Mouse (Mus musculus): ENCODE results near the gene Insl6.

Gene Insl6

DNA sequence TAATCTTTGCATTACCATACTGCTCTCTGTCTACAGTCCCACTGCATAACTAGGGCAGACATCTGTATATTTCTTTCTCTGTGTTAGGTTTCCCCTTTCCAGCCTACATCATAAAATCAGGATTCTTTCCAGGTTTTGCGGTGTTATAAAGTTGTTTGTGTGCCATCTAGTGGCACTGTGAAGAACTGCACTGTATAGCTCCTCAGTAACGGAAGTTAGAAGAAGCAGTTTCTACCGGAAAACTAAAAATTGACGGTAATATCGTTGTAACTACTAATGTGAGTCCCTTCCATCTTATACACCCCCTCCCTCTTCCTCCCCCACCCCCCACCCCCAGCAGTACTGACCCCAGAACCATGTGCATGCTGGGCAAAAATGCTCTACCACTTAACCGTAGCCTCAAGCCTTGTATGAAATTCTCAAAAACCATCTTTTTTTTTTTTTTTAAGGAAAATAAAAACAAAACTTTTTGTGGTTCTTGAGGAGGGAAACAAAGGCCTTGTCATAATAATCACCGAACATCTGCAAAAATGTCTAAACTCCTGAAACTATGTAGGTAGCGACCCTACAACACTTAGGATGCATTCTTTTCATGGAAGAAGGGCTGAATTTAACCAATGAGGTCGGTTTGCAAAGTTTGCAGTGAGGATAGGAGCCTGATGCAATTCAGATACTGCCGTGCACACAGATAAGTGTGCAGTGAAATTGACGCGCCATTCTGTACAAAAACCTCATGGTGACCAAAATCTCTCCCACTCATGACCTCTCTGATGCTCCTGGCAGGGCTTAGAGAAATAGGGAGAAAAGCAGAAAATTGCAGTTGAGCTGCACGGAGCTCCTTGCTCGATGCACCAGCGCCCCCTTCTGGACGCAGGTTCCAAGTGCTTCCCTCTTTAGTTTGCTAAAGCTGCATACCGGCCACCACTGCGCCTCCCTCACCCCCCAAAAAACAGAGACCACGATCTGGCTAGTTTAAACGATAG lies 30.0 kb upstream of the Insl6 start:
- DNase-seq (ENCODE audit: low read depth, low spot score): peak; percentile 84

DNA sequence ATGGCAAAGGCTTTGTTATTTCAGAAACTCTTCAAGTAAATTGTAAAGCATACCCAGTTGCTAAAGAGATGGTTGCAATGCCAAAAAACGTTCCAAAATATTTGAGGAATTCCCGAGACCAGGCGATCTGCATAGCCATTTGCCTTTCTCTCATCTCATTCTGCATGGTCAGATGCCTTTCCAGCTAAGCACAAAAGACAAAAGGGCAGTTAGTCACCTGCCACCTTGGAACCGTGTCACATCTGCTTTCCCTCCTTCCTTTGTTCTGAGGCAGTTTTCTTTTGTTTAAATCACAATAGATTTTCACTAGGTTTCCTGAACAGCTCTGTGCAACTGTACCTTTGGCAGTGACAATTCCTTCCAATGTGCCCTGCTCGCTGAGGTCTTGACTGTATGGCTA lies 25.8 kb upstream of the Insl6 start:
- peak; percentile 62 for DNase-seq (ENCODE audit: low read depth, low spot score)

DNA sequence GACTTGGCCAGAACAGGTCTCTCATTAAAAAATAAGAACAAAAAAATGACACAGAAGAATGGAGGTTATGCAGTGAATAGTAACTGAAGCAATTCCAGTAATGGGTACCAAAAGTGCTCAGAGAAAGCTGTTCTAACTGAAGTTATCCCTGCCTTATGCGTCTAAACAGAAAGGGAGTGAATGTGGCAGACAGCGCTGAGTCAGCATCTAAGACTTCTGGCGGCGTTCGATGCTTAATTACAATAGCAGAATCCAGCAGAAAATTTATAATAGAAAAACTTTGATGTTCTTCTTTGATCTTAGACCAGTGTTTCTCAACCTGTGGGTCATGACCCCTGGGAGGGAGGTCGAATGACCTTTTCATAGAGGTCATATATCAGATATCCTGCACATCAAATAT lies 20.5 kb upstream of the Insl6 start:
- DNase-seq (ENCODE audit: low read depth, low spot score): no peak

DNA sequence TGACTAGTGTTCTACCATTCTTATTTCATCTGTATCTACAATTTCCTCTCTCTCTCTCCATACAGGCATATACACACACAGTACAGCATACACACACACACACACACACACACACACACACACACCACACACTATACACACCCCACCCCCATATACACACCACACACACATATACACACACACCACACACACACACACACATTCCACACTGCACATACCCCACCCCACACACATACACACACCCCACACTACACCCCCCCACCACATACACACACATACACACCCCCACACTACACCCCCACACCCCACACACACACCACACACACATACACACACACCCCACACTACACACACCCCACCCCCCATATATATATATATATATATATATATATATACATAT lies 19.7 kb upstream of the Insl6 start:
- DNase-seq (ENCODE audit: low read depth, low spot score): no peak

DNA sequence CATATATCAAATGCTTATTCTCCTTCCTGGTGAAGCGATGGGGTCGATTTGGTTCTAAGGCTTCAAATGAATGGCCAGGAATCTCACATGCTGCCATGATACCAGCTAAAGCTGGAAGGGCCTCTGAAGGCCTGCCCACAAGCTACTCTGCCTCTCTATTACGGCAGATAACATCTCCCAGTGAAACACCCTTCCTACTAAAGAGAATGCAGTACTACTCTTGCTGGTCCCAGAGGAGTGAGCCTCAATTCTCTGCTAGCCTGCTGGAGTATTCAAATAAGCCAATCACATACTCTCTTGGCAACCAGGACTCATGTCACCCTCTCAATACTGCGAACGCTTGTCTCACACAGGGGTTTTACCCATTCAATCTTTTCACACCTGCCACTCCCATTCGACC lies 17.1 kb upstream of the Insl6 start:
- no peak for DNase-seq (ENCODE audit: low read depth, low spot score)

DNA sequence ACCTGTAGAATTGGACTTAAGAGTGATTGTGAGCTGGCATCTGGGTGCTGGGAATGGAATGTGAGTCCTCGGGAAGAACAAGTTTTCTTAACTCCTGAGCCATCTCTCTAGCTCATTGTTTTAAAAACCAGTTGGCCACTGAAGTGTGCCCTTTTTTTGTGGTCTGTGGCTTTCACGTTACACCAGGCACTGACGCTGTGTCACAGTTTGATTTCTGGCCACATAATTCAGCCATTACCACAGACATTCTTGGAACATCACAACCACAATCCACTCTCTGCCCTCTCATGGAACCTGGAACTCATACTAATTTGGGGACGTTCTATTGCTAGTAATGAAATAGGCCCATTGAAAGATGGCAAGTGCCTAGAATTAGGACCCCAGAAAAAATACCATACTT lies 15.9 kb upstream of the Insl6 start:
- DNase-seq (ENCODE audit: low read depth, low spot score): no peak

DNA sequence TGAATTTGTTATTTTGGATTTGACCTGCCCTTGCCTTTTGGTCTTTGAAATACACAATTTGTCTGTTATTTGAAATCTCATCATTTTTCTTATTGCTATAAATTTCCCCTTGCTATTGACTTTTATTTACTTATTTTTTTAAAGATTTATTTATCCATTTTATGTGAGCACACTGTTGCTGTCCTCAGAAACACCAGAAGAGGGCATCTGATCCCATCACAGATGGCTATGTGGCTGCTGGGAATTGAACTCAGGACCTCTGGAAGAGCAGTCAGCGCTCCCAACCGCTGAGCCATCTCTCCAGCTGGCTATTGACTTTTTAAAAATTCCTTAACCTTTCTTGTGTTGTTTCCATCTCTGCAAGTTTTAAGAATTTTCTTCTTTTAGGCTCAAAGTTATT lies 11.5 kb upstream of the Insl6 start:
- no peak for DNase-seq (ENCODE audit: low read depth, low spot score)

DNA sequence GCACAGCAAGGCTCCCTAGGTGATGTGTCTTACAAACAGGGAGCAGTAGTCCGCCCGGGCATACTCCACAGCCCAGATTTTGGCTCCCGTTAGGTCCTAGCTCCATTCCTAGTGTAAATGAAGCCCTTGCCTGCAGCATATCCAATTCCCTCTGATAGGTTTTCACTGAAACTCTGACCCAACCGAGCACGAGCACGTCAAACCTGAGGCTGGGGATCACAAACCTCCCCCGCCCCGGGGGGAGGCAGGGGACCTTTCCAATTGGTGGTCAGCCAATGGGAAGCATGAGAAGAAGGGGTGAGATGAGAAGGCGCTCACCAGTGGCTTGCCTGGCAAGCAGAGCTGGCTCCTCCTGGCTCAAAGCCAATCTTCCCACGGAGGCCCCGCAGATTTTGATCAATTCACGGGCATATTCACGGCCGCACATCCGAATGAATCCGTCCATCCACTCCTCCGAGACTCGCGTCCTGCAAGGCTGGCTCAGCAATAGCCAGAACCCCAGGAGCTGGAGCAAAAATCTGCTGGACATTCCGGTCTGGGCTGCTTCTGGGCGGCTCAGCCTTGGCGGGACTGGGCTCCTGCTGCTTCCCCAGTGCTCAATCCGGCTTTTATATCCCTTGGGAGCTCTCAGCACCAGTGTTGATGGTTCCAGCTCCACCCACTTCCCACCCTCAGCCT lies 9.1 kb upstream of the Insl6 start, which contains the start of gene Rln1:
TSS of gene Rln1 (minus strand) at position 603 of the 678 bp plus-strand sequence.
- peak; percentile 63 for DNase-seq (ENCODE audit: low read depth, low spot score)

DNA sequence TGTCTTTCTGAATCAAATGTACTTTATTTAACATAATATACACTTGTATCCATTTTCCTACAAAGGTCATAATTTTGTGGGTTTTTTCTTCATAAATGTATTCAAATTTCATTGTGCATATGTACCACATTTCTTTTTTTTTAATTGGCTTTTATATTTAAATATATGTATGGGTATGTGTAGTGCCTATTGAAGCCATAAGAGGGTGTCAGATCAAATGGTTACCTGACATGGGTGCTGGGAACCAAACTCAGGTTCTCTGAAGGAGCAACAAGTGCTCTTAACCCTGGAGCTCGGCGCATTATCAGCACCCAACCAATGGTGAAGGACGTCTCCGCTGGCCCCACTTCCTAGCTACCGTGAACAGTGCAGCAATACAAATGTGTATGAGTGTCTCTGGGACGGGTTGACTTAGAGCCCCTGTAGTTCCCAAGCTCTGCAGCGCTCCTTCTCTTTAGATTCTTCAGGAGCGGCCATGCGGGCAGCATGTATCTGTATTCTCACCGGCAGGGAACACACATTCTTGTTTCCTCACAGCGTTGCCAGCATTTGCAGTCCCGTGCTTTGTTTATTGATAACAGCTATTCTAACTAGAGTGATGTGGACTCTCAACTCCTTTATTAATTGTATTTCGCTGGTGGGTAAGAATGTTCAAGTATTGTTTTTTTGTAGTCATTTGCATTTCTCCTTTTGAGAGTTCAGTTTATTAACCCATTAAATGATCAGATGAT lies 1.8 kb upstream of the Insl6 start:
- DNase-seq (ENCODE audit: low read depth, low spot score): peak; percentile 49

DNA sequence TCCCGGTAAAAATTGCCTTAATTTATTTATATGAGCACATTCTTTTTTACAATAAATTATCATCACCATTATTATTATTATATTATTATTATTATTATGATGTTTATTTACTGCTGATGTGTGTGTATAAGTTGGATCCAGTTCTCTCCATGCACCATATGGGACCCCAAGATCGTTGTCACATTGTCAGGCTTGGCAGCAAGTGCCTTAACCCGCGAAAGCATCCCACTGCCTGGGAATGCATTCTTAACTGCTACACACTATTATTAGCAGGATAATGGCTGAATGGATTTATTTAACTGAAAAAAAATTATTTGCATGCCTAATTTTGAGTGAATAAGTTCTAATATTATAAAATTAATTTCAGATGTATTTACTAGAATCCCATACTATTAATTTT lies 1.2 kb upstream of the Insl6 start:
- DNase-seq (ENCODE audit: low read depth, low spot score): no peak

DNA sequence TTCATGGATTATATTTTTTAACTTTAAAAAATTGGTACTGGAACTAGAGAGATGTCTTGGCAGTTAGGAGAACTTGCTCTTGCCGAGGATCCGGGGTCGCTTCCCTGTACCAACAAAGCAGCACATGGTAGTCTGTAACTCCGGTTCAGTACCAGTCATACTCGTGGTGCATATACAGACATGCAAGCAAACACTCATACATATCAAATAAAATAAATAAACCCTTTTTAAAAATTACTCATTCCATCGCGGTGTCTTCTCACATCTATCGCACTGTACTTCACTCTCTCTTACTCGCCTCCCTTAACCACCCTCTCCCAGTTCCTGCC lies 660 bp upstream of the Insl6 start:
- no peak for DNase-seq (ENCODE audit: low read depth, low spot score)

DNA sequence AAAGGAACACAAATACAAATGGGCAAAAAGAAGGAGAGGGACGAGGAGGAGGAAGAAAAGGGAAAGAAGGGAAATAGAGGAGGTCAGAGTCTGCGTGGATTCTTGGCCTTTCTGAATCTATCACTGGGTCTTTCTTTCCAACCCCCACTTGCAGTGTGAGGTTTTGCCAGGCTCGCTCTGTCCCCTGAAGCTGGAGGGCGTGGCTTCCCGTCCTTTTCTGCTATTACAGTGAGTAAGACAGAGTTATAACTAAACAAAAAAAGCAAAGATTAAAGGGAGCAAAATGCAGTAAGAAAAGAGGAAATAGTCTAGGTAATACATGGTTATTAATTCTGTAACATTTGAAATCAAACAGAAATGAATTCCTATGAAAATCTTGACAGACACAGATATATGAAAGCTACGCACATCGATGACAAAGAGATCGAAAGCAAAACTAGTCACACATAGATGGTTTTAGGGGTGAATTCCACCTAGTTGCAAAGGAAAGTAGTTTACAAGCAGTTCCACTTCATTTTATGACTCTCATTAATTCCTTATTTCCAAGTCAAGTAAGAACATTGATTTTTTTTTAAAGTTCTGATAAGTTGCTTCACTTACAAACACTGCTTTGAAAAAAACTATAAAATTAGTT lies 1.6 kb downstream of the Insl6 start:
- no peak for DNase-seq (ENCODE audit: low read depth, low spot score)

DNA sequence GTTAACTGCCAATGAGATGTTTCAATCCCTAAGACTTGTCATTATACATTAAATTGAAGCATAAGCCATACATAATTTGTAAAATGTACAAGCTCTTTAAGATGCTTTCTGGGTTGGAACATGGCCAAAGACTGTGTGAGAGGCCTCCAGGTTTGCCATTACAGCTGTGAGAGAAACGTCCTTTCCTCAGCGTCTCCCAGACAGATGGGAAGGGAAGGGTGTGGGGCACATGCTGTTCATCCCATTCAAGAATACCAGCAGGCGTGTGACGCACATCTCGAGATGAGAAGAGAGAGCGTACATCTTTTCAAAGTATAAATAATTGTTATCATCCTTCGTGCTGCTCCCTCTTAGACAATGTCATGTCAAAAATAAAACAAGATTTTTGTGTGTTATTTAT lies 12.5 kb downstream of the Insl6 start:
- DNase-seq (ENCODE audit: low read depth, low spot score): no peak

DNA sequence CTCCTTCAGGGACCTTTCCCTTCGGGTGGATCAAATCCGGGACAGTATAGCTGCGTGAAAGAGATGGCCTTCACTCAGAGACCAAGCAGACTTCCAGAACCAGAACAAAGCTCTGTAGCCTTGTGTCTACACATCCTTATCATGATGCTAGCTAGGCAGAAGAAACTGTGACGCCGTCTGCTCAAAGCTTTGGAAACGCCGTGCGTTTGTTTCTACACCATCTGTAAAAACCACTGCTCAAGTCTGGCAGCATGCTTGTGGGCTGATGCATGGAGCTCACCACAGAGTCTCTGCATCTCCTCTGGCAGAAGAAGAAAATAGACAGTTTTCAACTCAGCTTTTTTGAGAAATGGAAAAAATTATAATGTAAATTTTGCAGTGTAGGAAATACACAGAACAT lies 13.4 kb downstream of the Insl6 start:
- DNase-seq (ENCODE audit: low read depth, low spot score): no peak

DNA sequence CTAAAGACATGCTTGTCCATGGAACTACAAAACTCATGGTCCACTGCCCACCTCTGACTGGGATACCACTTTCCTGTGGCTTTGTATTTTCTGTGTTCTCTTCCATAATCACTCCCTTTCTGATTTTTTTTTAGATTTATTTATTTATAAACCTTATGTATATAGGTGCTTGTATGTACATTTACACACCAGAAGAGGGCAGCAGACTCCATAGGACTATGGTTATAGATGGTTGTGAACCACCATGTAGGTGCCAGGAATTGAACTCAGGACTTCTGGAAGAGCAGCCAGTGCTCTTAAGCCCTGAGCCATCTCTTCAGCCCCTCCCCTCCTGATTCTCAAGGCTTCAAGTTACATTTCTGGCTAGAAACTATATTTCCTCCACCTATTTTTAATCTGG lies 16.3 kb downstream of the Insl6 start:
- DNase-seq (ENCODE audit: low read depth, low spot score): no peak

DNA sequence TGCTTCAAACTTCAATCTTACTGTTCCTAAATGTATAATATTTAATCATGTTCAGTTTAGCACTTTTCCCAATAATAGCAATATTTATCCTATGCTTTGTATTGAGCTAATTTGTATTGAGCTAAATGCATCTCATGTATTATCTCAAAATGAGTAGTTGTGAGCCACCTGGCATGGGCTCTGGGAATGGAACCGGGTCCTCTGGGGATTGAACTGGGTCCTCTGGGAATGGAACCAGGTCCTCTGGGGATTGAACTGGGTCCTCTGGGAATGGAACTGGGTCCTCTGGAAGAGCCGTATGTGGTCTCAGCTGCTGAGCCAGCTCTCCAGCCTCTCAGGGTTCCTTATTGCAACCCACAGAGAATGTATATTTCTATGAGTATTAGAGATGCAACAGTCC lies 23.0 kb downstream of the Insl6 start:
- no peak for DNase-seq (ENCODE audit: low read depth, low spot score)

DNA sequence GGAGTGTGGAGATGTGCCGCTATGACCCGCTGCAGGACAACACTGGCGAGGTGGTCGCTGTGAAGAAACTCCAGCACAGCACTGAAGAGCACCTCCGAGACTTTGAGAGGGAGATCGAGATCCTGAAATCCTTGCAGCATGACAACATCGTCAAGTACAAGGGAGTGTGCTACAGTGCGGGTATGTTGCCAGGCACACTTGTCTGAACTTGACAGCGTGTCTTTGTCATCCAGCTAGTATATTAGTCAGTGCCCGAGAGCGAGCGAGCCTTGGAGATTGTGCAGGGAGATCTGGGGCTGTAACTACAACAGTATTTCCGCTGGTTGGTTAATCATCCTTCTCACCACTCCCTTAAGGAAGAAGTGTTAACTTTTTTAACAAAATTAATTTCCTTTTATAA lies 24.2 kb downstream of the Insl6 start:
- DNase-seq (ENCODE audit: low read depth, low spot score): no peak

DNA sequence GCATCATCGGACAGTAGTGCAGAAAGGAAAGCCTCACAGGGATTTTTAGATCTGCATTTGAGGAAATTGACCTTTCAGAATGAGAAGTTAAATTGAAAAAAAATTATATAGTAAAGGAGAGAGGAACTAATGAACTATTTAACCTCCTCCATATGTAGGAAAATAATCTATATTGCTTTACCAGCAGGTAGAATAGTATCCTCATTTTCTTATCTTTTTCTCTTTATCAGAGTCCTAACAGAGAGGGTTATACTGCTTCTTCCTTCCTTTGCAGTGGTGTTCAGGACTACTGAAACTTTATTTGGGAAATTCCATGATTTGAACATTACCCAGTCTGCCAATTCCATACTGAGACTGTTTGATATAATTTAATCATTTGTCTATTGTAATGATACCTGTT lies 27.8 kb downstream of the Insl6 start:
- DNase-seq (ENCODE audit: low read depth, low spot score): no peak

DNA sequence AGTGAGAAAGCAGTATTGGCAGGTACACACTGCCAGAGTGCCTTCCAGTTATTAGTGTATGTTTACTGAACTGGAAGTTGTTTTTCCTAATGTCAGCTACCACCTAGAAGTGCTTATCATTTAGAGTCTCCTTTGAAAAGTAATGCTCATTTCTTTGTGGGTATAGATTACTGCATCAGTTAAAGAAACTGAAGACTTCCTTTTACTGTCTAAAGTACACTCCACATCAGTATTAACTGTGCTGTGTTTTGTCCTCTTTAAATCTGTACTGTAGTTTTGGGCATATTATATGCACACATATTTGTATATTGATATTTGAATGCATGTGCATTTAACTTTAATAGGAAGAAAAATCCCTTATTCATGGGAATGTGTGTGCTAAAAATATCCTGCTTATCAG lies 29.0 kb downstream of the Insl6 start:
- no peak for DNase-seq (ENCODE audit: low read depth, low spot score)

DNA sequence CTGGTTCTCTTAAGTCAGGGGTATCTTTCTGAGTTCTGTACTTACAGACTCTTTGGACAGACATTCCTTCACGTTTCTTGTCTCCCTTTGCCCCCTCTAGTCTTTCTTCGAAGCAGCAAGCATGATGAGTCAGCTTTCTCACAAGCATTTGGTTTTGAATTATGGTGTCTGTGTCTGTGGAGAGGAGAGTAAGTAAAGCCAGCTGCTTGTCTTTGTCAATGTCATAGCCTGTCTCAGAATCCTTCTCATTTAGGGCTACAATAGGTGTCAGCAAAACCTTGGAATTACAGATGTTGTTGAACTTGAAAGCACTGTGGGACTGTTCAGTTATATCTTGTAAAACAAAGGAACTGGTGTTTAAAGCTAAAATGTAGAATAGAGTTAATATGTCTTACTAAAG lies 30.4 kb downstream of the Insl6 start:
- no peak for DNase-seq (ENCODE audit: low read depth, low spot score)

DNA sequence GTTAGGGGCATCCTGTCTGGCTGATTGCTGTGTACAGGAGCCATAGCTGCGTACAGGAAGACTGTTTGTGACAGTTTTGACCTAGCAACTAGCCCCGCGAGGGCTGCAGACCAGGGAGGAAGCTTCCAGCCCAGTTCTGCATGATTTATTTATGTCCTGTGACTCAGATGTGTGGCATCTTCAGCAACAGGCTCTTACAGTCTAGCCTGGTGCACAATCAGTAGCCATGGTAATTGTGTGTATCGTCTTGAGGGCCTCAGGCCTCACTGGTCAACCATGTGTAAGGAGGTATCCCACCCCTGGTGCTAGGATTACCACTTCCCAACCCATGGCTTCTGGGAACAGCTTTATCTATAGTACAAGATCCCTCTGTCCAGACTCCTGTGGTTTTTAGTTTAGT lies 32.6 kb downstream of the Insl6 start:
- DNase-seq (ENCODE audit: low read depth, low spot score): no peak

DNA sequence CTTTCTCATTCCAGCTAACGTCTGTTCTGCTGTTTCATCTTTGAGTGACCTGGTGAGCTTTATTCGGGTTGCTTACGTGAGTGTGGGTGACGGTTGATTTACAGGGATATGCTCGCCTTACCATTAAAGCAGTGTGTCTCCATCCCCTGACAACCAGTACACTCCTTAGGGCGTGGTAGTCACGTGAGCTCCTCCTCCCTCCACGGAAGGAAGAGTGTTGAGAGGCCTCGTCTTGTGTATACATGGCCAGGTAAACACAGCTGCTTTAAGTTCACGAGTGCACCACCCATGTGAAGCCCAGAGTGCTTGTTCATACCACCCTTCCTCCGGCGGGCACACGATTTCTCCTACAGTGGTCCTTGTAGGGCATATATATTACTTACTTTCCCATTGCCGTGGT lies 33.6 kb downstream of the Insl6 start:
- no peak for DNase-seq (ENCODE audit: low read depth, low spot score)
